Mouse (Mus musculus) skeletal muscle tissue, adult 2 months (tissue): ENCODE data around the gene Dnah14.
"Not testable (repeated sequence)": the region's sequence is repeated elsewhere in the genome, so short reads cannot be mapped to it uniquely, and the experiment has no call there.

Experiments used
- DNase-seq: peaks from one replicate; pipeline ENCODE4 v3.0.0-alpha.2; 2012; ENCODE audit warnings: low read depth, low spot score

Dnah14 gene

GRCm38 (mm10) chr1:181782600-181782999 lies 206.2 kb downstream of the Dnah14 start:
- not testable (repeated sequence) for DNase-seq

DNA sequence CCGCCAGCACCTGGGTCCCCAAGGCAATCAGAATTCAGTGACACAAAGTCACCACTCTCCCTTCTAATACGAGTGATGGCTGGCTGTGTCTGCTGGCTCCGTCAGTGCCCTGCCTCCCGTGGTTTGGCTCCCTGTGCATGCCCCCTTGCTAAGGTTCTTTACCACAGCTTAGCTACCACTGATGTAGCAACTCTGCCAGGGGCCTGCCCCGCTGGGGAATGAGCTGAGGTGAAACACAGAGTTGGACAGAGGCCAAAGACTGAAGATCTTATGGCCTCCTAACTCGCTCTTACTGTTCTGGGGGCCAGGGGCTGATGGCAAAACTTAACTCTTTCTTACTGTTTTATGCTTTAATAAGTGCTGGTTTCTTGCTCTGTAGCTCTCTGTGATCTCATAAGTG lies 213.6 kb downstream of the Dnah14 start:
- DNase-seq: no peak

GRCm38 (mm10) chr1:181793541-181793940 lies 217.2 kb downstream of the Dnah14 start:
- DNase-seq: peak; percentile 58

- no peak for DNase-seq
Observed at GRCm38 (mm10) chr1:181799911-181800310, 223.6 kb downstream of the Dnah14 start.

- DNase-seq: no peak
Observed at GRCm38 (mm10) chr1:181800667-181801066, 224.3 kb downstream of the Dnah14 start.

DNA sequence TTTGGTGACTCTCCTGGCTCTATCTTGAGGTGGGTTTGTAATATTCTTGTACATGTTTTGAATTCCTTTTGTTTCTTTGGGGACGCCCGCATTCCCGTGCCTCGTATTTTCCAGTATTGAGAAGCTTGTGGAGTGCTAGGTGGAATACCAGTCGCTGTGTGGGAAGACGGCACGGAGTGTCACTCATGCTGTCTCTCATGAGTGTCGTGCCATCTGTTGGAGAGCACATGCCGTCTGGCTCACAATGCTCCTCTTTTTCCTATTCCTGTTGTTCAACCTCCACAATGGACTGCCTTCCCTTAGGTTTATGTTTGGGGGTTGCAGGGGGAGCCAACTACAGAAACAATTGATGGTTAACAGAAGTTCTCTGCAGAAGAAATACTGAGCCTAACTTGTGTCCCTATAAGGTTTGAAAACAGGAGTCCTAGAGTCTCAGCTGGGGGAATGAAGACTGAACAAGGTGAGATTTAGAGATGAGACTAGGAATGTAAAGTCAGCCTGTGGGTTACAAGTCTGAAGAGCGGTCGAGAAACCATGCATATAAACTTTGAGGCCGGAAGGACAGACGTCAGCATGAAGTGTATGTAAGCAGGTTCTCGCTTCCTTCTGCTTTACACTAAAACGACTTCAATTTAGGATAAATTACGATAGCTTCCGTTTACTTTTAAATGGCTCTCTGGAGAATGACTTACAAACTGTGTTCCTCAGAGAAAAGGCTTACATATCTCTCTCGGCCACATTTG lies 235.3 kb downstream of the Dnah14 start:
- DNase-seq: no peak

GRCm38 (mm10) chr1:181826716-181827115 lies 250.4 kb downstream of the Dnah14 start:
- DNase-seq: peak; percentile 30

DNA sequence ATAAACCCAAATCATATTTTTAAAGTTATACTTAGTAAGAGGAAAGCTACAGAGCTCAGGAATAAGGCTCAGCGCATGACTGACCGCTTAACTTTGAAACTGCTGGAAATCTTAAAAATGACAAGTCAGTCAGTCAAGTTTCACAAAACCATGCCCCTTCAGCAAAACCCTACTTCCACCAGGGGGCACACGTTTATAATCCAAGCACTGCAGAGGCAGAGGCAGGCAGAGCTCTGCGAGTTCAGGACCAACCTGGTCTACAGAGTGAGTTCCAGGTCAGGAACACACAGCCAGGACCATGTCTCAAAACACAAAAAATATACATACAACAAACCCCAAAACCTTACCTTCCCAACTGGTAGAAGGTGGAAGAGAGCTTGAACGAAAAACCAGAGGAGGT lies 252.0 kb downstream of the Dnah14 start:
- no peak for DNase-seq

- DNase-seq: no peak
Observed at GRCm38 (mm10) chr1:181832720-181833119, 256.4 kb downstream of the Dnah14 start.

DNA sequence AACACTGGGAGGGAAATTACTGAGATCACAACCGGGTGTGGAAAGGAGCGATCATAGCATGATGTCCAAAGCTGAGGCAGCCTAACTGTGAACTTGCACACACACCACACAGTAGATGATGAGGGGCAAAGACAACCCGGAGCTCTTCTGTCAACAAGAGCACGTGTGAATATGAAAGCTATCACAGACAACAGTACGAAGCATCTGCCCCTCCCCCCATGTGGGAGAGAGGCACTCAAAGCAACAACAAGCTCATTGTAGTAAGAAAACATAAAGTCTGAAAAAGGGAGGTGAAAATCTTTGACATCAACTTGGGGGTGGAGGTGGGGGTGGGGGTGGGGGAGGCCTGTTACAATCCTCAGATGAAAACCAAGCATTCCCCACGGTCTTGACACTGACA lies 256.8 kb downstream of the Dnah14 start:
- no peak for DNase-seq

DNA sequence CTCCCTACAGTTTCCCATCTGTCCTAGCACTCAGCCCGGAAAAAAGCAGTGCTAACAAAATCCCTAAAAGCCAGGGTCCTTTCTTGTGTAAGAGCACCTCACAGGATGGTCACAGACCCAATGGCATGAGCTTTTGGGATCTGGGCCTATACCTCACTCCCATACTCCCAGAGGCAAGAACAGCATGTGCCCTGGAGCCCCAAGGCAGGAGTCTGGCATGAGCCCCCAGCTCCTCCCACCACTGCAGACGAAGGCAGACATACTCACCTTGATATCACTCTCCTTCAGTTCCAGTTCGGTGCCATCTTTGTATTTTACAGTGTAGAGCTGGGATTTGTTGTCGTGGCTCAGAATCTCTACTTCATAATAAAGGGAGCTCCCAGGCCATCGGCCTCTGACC lies 261.8 kb downstream of the Dnah14 start:
- DNase-seq: no peak

GRCm38 (mm10) chr1:181839746-181840366 lies 263.5 kb downstream of the Dnah14 start:
- no peak for DNase-seq

GRCm38 (mm10) chr1:181841396-181841795 lies 265.0 kb downstream of the Dnah14 start:
- no peak for DNase-seq

DNA sequence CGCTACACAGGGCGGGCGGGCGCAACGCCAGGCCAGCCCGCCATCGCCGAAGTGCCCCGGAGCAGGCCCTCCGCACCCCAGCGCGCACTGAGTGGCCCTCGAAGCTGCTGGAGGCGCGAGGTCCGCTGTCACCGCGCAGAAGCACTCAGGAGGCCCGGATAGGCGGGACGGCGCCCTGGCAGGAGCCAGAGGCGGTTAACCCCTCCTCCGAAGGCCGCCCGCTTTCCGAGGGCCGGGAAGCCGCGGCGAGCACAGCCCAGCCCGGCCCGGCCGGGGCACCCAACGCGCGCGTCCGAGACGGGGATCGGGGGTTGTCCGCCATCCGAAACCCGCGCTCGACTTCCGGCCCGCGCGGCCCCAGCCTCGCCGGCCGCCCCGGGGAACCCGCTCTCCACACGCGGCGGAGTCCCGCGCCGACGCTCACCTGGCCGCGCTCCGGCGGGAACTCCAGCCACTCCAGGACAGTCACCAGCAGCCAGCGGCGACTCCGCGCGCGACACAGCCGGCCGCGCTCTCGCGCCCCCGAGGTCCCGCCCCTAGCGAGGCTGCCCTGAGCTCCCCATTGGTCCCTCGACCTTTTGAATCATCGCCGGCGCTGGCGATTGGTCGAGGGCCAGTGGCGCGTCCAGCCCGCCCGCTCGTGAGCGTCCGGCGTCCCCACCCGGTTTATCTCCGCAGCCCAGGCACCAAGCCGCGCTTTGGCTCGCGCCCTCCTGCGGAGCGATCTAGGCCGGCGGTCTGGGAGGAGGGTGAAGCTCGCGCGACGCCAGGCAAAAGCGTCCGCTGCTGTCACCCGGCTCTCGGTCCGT lies 265.7 kb downstream of the Dnah14 start:
- peak; percentile 95 for DNase-seq

DNA sequence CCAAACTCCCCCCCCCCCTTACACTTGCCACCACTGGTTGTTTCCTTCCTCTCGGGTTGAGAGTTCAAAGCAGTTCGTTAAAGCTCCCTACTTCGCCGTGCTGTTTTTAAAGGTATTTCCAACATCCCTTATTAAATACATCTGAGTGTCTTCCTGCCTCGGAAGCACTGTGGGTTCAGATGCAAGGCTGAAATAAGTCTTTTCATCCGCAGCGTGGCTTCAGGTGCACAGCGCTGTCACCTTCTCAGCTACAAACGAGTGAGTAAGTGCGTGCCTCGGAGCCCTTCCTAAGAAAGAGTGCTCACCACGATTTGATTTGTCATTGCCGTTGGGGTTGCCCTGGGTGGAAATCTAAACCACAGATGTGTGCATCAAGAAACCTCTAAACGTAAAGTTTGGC lies 266.4 kb downstream of the Dnah14 start, which contains the start of gene Lbr:
Lbr (minus strand) TSS at position 266 of the 400 bp plus-strand sequence.
- no peak for DNase-seq

- DNase-seq: no peak
Observed at GRCm38 (mm10) chr1:181844874-181845547, 268.7 kb downstream of the Dnah14 start.

GRCm38 (mm10) chr1:181845767-181846166 lies 269.4 kb downstream of the Dnah14 start:
- no peak for DNase-seq

DNA sequence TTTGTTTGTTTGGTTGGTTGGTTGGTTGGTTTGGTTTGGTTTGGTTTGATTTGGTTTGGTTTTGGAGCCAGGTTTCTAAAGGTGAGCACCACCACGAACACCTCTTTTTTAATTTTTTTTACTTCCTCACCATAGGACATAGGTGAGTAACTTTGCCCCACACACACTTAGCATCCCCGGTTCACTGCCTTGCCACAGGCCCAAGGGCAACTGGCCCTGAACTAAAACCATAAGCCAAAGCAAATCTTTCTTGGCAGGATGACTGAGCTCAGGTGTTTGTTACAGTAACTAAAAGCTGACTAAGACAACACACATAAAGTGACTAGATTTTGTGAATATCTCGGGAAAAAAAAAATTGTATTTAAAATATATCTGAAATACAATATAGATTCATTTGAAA lies 271.0 kb downstream of the Dnah14 start:
- no peak for DNase-seq

DNA sequence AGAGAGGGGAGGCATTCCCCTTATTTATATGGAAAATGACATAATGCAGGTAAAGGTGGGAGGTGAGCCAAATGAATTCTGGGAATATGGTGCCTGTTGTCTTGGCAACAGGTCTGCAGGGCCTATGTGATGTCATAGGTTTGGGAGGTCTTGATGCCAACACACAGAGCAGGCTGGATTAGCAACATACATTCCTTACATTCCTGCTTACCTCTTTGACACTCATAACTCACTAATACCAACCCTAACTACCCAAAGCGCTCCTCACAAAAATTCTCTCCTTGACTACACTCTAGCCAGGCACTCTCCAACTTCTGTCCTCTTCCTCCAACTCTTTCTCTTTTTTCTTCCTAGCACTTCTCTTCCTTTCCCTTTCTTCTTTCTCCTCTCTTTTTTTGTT lies 271.9 kb downstream of the Dnah14 start:
- DNase-seq: no peak

- peak; percentile 36 for DNase-seq
Observed at GRCm38 (mm10) chr1:181850441-181850840, 274.1 kb downstream of the Dnah14 start.

- DNase-seq: peak; percentile 84
Observed at GRCm38 (mm10) chr1:181851521-181852310, 275.4 kb downstream of the Dnah14 start.
